Mouse (Mus musculus) megakaryocyte, embryonic 14.5 days (primary cell): ENCODE measurements around the gene Smyd3.

Experiments used
- FLI1 ChIP-seq: IDR thresholded peaks from 2 replicates; pipeline ENCODE4 v1.6.1; 2012; ENCODE audit warnings: low read length, inconsistent platforms, mixed read lengths
- GATA1 ChIP-seq: IDR thresholded peaks from 3 replicates; pipeline ENCODE4 v1.6.1; 2012; ENCODE audit warnings: mixed read lengths, low read length, inconsistent platforms, borderline replicate concordance

DNA sequence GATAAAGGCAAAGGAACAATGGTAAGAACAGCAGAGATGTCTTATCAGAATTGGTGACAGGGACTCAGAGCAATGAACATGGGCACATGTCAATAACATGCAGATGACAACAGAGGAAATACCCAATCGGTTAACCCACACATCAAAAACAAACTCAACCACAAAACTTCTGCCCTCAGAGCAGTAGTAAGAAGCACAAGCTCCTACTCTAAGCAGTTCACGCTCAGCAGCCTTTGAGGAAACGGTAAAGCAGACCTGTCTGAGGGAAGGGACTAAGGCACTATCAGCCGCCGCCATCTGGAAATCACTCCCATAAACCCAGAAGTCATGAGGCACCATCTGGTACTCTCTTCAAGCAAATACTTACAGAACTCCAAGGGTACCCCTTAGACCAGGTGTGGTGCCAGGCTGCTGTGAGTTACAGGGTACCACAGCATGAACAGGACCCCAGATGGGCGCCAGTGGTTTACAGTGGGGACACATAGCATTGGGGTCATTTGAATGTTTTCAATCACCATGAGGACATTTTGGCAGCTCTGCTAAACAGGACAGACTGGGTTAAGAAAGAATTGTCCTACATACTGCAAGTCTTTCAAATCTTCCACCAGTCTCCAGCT is 277.1 kb downstream of the Smyd3 start:
- no peak for TF ChIP-seq FLI1
- no peak for TF ChIP-seq GATA1
